Mouse (Mus musculus): ENCODE results near the gene Nt5dc2. TPM values are rescaled to one million over a fixed set of nuclear protein-coding genes. Genes with fewer than 3 reads are reported as not detected.
A peak's percentile ranks its signal among the peaks of the same experiment; 100 is the strongest.

Nt5dc2 gene
- polyA plus RNA-seq, 1 experiment from 2014 or later, result 288 TPM

GRCm38 (mm10) chr14:31183541-31183940 is 52.7 kb downstream of the Nt5dc2 start:
- Histone ChIP-seq H3K4me2 (ENCODE audit: low read depth, low read length) (no peak overlapping the region), H3K36me3 (ENCODE audit: control insufficient read depth, insufficient read depth) (peaks cover 91% of the 10 kb centered on the region), H3K9ac (ENCODE audit: low read length) (no peak overlapping the region), H3K27ac (ENCODE audit: low read length) (peak overlapping the region; percentile 58), H3K4me1 (ENCODE audit: control insufficient read depth, insufficient read depth, low read length) (peaks cover 14% of the 10 kb centered on the region), H3K27me3 (ENCODE audit: control insufficient read depth, insufficient read depth, low read length) (no peaks in the 10 kb centered on the region), H3K4me3 (ENCODE audit: low read length) (no peak overlapping the region), H3K9me3 (replicated peaks; ENCODE audit: control insufficient read depth, low read length) (no peaks in the 10 kb centered on the region)
- WGBS, result 80% methylated on average over 5 of the region's 5 CpGs
- ATAC-seq (replicated peaks; ENCODE audit: extremely low read depth, insufficient read depth, low FRiP score), result no peak

GRCm38 (mm10) chr14:31184195-31184594 is 53.3 kb downstream of the Nt5dc2 start:
- no peak overlapping the region for H3K4me3 ChIP-seq (ENCODE audit: low read length)
- WGBS, result 92% methylated on average over 12 of the region's 12 CpGs
- no peak overlapping the region for H3K4me2 ChIP-seq (ENCODE audit: low read depth, low read length)
- peaks cover 19% of the 10 kb centered on the region for H3K4me1 ChIP-seq (ENCODE audit: control insufficient read depth, insufficient read depth, low read length)
- H3K27ac ChIP-seq (ENCODE audit: low read length), result no peak overlapping the region
- no peak for ATAC-seq (replicated peaks; ENCODE audit: extremely low read depth, insufficient read depth, low FRiP score)
- H3K9ac ChIP-seq (ENCODE audit: low read length), result no peak overlapping the region
- no peaks in the 10 kb centered on the region for H3K9me3 ChIP-seq (replicated peaks; ENCODE audit: control insufficient read depth, low read length)
- H3K36me3 ChIP-seq (ENCODE audit: control insufficient read depth, insufficient read depth), result peaks cover 92% of the 10 kb centered on the region
- no peaks in the 10 kb centered on the region for H3K27me3 ChIP-seq (ENCODE audit: control insufficient read depth, insufficient read depth, low read length)

GRCm38 (mm10) chr14:31186656-31187055 is 55.8 kb downstream of the Nt5dc2 start:
- ATAC-seq (replicated peaks; ENCODE audit: extremely low read depth, insufficient read depth, low FRiP score), result no peak
- H3K27ac ChIP-seq (ENCODE audit: low read length), result peak overlapping the region; percentile 57
- no peak overlapping the region for H3K9ac ChIP-seq (ENCODE audit: low read length)
- H3K27me3 ChIP-seq (ENCODE audit: control insufficient read depth, insufficient read depth, low read length), result no peaks in the 10 kb centered on the region
- H3K4me3 ChIP-seq (ENCODE audit: low read length), result no peak overlapping the region
- no peaks in the 10 kb centered on the region for H3K9me3 ChIP-seq (replicated peaks; ENCODE audit: control insufficient read depth, low read length)
- H3K4me2 ChIP-seq (ENCODE audit: low read depth, low read length), result no peak overlapping the region
- peaks cover 90% of the 10 kb centered on the region for H3K36me3 ChIP-seq (ENCODE audit: control insufficient read depth, insufficient read depth)
- peaks cover 33% of the 10 kb centered on the region for H3K4me1 ChIP-seq (ENCODE audit: control insufficient read depth, insufficient read depth, low read length)
- 41% methylated on average over 4 of the region's 4 CpGs for WGBS

Other genes with a start within 250 kb of the Nt5dc2 start
- gene Itih4, start 244.6 kb upstream of the Nt5dc2 start, polyA plus RNA-seq (2015; fragmentation: Nextera tagmentation; extraction: Ambion mirVana), result 0.38 and 0.41 TPM in 2 replicates
- gene Itih3, start 207.3 kb upstream of the Nt5dc2 start, polyA plus RNA-seq (2015; fragmentation: Nextera tagmentation; extraction: Ambion mirVana), result 1.1 and 1.5 TPM in 2 replicates
- gene Itih1, start 187.8 kb upstream of the Nt5dc2 start, polyA plus RNA-seq (2015; fragmentation: Nextera tagmentation; extraction: Ambion mirVana), result 0.05 and 0.10 TPM in 2 replicates
- gene Nek4, start 179.7 kb upstream of the Nt5dc2 start, polyA plus RNA-seq (2015; fragmentation: Nextera tagmentation; extraction: Ambion mirVana), result 5.6 and 7.2 TPM in 2 replicates
- 43.7 and 45.2 TPM in 2 replicates for gene Glt8d1, start 129.7 kb upstream of the Nt5dc2 start, polyA plus RNA-seq (2015; fragmentation: Nextera tagmentation; extraction: Ambion mirVana)
- 337 and 339 TPM in 2 replicates for gene Spcs1, start 129.4 kb upstream of the Nt5dc2 start, polyA plus RNA-seq (2015; fragmentation: Nextera tagmentation; extraction: Ambion mirVana)
- gene Pbrm1, start 111.9 kb upstream of the Nt5dc2 start, polyA plus RNA-seq (2015; fragmentation: Nextera tagmentation; extraction: Ambion mirVana), result 97.9 and 98.3 TPM in 2 replicates
- gene Gnl3, start 111.9 kb upstream of the Nt5dc2 start, polyA plus RNA-seq (2015; fragmentation: Nextera tagmentation; extraction: Ambion mirVana), result 53.1 and 63.0 TPM in 2 replicates
- 90.4 and 95.8 TPM in 2 replicates for gene Smim4, start 2.1 kb upstream of the Nt5dc2 start, polyA plus RNA-seq (2015; fragmentation: Nextera tagmentation; extraction: Ambion mirVana)
- 36.6 and 43.8 TPM in 2 replicates for gene Stab1, start 37.6 kb downstream of the Nt5dc2 start, polyA plus RNA-seq (2015; fragmentation: Nextera tagmentation; extraction: Ambion mirVana)
- 4,861 and 5,105 TPM in 2 replicates for gene Tnnc1, start 77.3 kb downstream of the Nt5dc2 start, polyA plus RNA-seq (2015; fragmentation: Nextera tagmentation; extraction: Ambion mirVana)
- 331 and 376 TPM in 2 replicates for gene Nisch, start 85.9 kb downstream of the Nt5dc2 start, polyA plus RNA-seq (2015; fragmentation: Nextera tagmentation; extraction: Ambion mirVana)
- gene Sema3g, start 86.8 kb downstream of the Nt5dc2 start, polyA plus RNA-seq (2015; fragmentation: Nextera tagmentation; extraction: Ambion mirVana), result 0.97 TPM in 2 replicates
- gene Phf7, start 120.3 kb downstream of the Nt5dc2 start, polyA plus RNA-seq (2015; fragmentation: Nextera tagmentation; extraction: Ambion mirVana), result 9.5 TPM in 2 replicates
- 54.5 and 56.4 TPM in 2 replicates for gene Bap1, start 120.4 kb downstream of the Nt5dc2 start, polyA plus RNA-seq (2015; fragmentation: Nextera tagmentation; extraction: Ambion mirVana)
- 0.54 and 0.92 TPM in 2 replicates for gene Dnah1, start 192.8 kb downstream of the Nt5dc2 start, polyA plus RNA-seq (2015; fragmentation: Nextera tagmentation; extraction: Ambion mirVana)
- gene Capn7, start 205.6 kb downstream of the Nt5dc2 start, polyA plus RNA-seq (2015; fragmentation: Nextera tagmentation; extraction: Ambion mirVana), result 40.3 and 41.9 TPM in 2 replicates

All from heart, embryonic 16.5 days (tissue).